Mouse (Mus musculus): ENCODE data around the gene Olfr603.
"Not testable (repeated sequence)": the region's sequence is repeated elsewhere in the genome, so short reads cannot be mapped to it uniquely, and the experiment has no call there.

Olfr603 gene

GRCm38 (mm10) chr7:103386077-103386476, at the start of gene Olfr603:
Gene Olfr603, minus strand, starts transcription at chr7:103386177.
- DNase-seq (ENCODE audit: low spot score) = no peak

DNA sequence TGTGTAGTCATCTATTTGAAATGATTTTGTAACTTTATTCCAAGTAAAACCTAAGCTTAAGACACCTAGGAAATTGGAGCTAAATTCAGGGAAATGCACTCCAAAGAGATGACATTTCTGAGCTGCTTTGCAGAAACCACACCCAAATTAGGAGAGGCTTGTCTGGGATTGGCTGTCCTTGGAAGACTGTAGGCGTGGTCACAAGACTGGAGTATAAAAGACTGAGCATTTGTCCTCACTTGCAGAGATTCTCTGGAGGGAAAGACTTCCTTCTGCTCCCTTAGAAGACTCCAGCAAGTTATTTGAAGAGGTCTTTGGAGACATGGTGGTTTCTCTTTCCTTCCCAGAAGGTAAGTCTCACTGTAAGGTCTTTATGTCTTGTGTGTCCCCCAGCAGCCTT, 28.8 kb upstream of the Olfr603 start, which contains the start of gene Usp17lc:
Usp17lc (plus strand) TSS at position 301 of the 400 bp plus-strand sequence.
- not testable (repeated sequence) for DNase-seq (ENCODE audit: low spot score)

GRCm38 (mm10) chr7:103406521-103407055, 20.6 kb upstream of the Olfr603 start:
- not testable (repeated sequence) for DNase-seq (ENCODE audit: low spot score)

GRCm38 (mm10) chr7:103398981-103399380, 13.0 kb upstream of the Olfr603 start:
- DNase-seq (ENCODE audit: low spot score) = no peak

- DNase-seq (ENCODE audit: low spot score) = no peak
Measured at GRCm38 (mm10) chr7:103397758-103398157, 11.8 kb upstream of the Olfr603 start.

GRCm38 (mm10) chr7:103362555-103362954, 23.4 kb downstream of the Olfr603 start, which contains the start of gene Olfr601:
Gene Olfr601, minus strand, starts transcription at chr7:103362655.
- no peak for DNase-seq (ENCODE audit: low spot score)

DNA sequence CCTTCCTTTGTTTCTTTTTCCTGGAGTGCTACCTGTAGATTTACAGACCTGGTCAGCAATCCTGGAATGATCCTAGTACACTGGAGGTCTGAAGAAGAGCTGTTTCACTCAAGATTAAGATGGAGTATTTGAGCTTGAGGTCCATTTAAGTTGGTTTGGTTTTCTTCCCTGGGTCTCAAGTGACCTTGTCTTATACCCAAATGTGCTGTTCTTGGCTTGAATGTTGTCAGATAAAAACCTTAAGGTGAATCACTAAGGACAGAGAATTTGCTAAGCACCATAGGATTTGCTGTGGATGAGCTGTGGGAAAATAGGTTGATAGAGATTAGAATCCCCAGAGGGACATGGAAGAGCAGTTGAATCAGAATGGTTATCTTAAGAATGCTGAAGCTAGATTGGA, 36.4 kb downstream of the Olfr603 start, which contains the start of gene Olfr600:
Olfr600 (minus strand) TSS at position 101 of the 400 bp plus-strand sequence.
- DNase-seq (ENCODE audit: low spot score) = no peak

- DNase-seq (ENCODE audit: low spot score) = no peak
Measured at GRCm38 (mm10) chr7:103335617-103336016, 50.4 kb downstream of the Olfr603 start, which contains the start of gene Olfr599. Gene Olfr599, plus strand, starts transcription at chr7:103335917.

All from MN1 (cell line).